Mouse (Mus musculus) G1E (cell line): Measurements from ENCODE around the gene AU022252.

Experiments used
- CTCF ChIP-seq: IDR thresholded peaks from 2 replicates; pipeline ENCODE4 v1.5.1; 2012; ENCODE audit warnings: low read depth, low read length, inconsistent platforms, mixed read lengths
- GATA1 ChIP-seq: IDR thresholded peaks from 2 replicates; pipeline ENCODE4 v1.6.1; 2012; ENCODE audit warnings: borderline replicate concordance, low read length, inconsistent platforms, mixed read lengths
- GATA2 ChIP-seq: IDR thresholded peaks from 2 replicates; pipeline ENCODE4 v1.6.1; 2012; ENCODE audit warnings: low read depth, low read length, inconsistent platforms, borderline replicate concordance
- POLR2AphosphoS5 ChIP-seq: IDR thresholded peaks from 2 replicates; pipeline ENCODE4 v1.6.1; 2012; ENCODE audit warnings: low read depth, low read length, inconsistent platforms; ENCODE audit not compliant: insufficient replicate concordance
- TAL1 ChIP-seq: conservative IDR thresholded peaks from 2 replicates; pipeline ENCODE4 v1.6.1; 2012; ENCODE audit warnings: low read depth, low read length, inconsistent platforms, mixed read lengths

GRCm38 (mm10) chr4:119261087-119261713 is 28.7 kb upstream of the AU022252 start:
- no peak for TF ChIP-seq CTCF
- TF ChIP-seq GATA2: no peak
- TF ChIP-seq TAL1: no peak
- TF ChIP-seq GATA1: no peak
- no peak for TF ChIP-seq POLR2AphosphoS5
